Mouse (Mus musculus) hindbrain, embryonic 11.5 days (tissue): ENCODE measurements around the gene Vav2. TPM values are rescaled to one million over a fixed set of nuclear protein-coding genes. Genes with fewer than 3 reads are reported as not detected.

ENCODE experiments used
- ATAC-seq: fragments of 200-750 bp; cut with Nextera tagmentation; 2 replicates; pipeline ENCODE4 v1.8.0; 2017; ENCODE audit warnings: mild to moderate bottlenecking, moderate TSS enrichment, moderate library complexity; ENCODE audit not compliant: low FRiP score
- DNase-seq: peaks from one replicate; pipeline ENCODE4 v3.0.0-alpha.2; 2015; ENCODE audit warnings: low spot score
- H3K27ac ChIP-seq: fragments of 300-500 bp; sonication (generic); 2 replicates; pipeline ENCODE4 v1.5.1; 2014; ENCODE audit warnings: mild to moderate bottlenecking, low read depth, low read length
- H3K27me3 ChIP-seq: fragments of 300-500 bp; sonication (generic); 2 replicates; pipeline ENCODE4 v1.6.1; 2014; ENCODE audit warnings: mild to moderate bottlenecking, low read length, moderate library complexity, mixed read lengths; ENCODE audit not compliant: control insufficient read depth, insufficient read depth
- H3K36me3 ChIP-seq: fragments of 300-500 bp; sonication (generic); 2 replicates; pipeline ENCODE4 v1.6.1; 2014; ENCODE audit warnings: mild to moderate bottlenecking, low read length, moderate library complexity, mixed read lengths; ENCODE audit not compliant: control insufficient read depth, insufficient read depth
- H3K4me1 ChIP-seq: fragments of 300-500 bp; sonication (generic); replicated peaks from 2 replicates; pipeline ENCODE4 v1.6.1; 2014; ENCODE audit warnings: low read length, mixed read lengths; ENCODE audit not compliant: control insufficient read depth, insufficient read depth
- H3K4me2 ChIP-seq: fragments of 300-500 bp; sonication (generic); replicated peaks from 2 replicates; pipeline ENCODE4 v1.6.1; 2014; ENCODE audit warnings: mild to moderate bottlenecking, low read depth, low read length
- H3K4me3 ChIP-seq: fragments of 300-500 bp; sonication (generic); 2 replicates; pipeline ENCODE4 v1.5.1; 2014; ENCODE audit warnings: low read depth, low read length
- H3K9ac ChIP-seq: fragments of 300-500 bp; sonication (generic); 2 replicates; pipeline ENCODE4 v1.6.1; 2014; ENCODE audit warnings: low read depth, low read length
- H3K9me3 ChIP-seq: fragments of 300-500 bp; sonication (generic); 2 replicates; pipeline ENCODE4 v1.6.1; 2016; ENCODE audit warnings: low read length; ENCODE audit not compliant: control insufficient read depth
- WGBS: fragments of 180-500 bp; shearing (Covaris S2); extraction: QIAGEN DNeasy Blood & Tissue Kit; methylation state at CpG from one replicate; pipeline ENCODE4 v1.1.7; 2014; 5-methylcytosine and 5-hydroxymethylcytosine counted together
- polyA plus RNA-seq: library from polyadenylated mRNA; unstranded; fragments of >200 nt; fragmentation: Nextera tagmentation; extraction: Ambion mirVana; gene quantifications from 2 replicates; pipeline ENCODE4 v1.2.1, GENCODE M21; 2014

Gene Vav2
- polyA plus RNA-seq, 1 experiment from 2014 or later = 12.9 TPM

DNA sequence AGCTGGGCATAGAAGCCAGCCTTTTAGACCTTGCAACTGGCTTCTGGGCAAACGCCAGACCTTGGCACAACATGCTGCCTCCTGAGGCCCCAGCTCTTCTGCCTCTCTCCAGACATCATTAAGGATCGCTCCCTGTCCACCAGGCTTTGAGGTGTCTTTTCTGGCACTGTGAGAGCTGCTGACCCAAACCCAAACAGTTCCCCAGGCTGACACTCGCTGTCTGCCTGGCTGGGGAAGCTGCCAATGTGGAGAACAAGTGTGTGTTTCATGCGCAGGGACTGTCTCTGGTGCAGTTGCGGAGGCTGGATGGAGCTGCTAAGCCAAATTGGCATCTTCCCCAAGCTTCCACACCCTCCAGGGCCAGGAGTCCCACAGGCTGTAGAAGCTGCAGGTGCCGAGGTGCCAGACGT lies 203.8 kb downstream of the Vav2 start:
- WGBS = 88% methylated on average over 7 of the region's 7 CpGs
- Histone ChIP-seq H3K27me3 (no peaks in the 10 kb centered on the region), H3K36me3 (no peaks in the 10 kb centered on the region), H3K4me3 (no peak overlapping the region), H3K9me3 (no peaks in the 10 kb centered on the region), H3K27ac (no peak overlapping the region), H3K4me1 (no peaks in the 10 kb centered on the region), H3K9ac (no peak overlapping the region), H3K4me2 (no peak overlapping the region)
- no peak for ATAC-seq
- no peak for DNase-seq

DNA sequence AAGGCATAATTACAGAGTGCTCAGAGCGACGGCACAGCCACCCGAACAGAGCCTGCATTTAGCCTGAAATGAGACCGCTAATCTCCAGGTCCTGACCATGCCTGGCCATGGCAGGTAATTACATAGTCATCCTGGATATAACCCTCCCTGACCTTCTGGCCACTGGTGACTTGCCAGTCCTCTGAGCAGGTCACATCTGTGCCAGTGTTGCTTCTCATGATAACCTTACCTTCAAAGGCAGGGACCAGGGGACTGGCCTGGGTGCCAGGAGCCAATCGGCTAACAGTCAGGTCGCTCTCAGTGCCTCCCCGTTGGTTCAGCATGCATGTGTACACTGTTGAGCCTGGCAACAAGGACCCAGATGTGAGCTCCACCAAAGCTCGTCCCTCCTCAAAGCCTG lies 208.3 kb downstream of the Vav2 start:
- H3K9me3 ChIP-seq = no peaks in the 10 kb centered on the region
- WGBS = 86% methylated on average over 8 of the region's 8 CpGs
- H3K27me3 ChIP-seq = no peaks in the 10 kb centered on the region
- ATAC-seq = no peak
- H3K4me3 ChIP-seq = no peak overlapping the region
- no peak overlapping the region for H3K9ac ChIP-seq
- H3K27ac ChIP-seq = no peak overlapping the region
- DNase-seq = no peak
- H3K4me1 ChIP-seq = no peaks in the 10 kb centered on the region
- no peak overlapping the region for H3K4me2 ChIP-seq
- H3K36me3 ChIP-seq = no peaks in the 10 kb centered on the region

DNA sequence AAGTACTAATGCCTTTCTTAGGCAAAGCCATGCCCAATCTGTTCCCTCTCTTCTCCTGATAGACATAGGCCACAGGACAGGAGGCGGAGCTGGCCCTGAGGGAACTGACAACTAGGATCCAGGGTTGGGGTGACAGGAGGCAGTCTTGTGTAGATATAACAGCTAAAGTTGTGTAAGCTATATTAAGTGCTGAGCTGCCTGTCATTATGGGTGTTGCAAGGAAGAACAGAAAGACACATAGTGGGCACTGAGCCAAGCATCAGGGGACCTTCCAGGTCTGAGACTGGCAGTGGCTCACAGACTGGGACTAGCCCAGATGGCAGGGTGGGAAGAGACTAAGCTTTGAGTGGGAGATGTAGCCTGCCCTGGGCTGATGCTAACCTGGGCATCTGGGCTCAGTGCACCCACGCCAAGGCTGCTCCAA lies 208.7 kb downstream of the Vav2 start:
- DNase-seq = no peak
- no peak overlapping the region for H3K27ac ChIP-seq
- no peaks in the 10 kb centered on the region for H3K9me3 ChIP-seq
- 76% methylated on average over 2 of the region's 2 CpGs for WGBS
- H3K27me3 ChIP-seq = no peaks in the 10 kb centered on the region
- no peaks in the 10 kb centered on the region for H3K36me3 ChIP-seq
- ATAC-seq = no peak
- no peak overlapping the region for H3K9ac ChIP-seq
- H3K4me1 ChIP-seq = no peaks in the 10 kb centered on the region
- H3K4me2 ChIP-seq = no peak overlapping the region
- H3K4me3 ChIP-seq = no peak overlapping the region

DNA sequence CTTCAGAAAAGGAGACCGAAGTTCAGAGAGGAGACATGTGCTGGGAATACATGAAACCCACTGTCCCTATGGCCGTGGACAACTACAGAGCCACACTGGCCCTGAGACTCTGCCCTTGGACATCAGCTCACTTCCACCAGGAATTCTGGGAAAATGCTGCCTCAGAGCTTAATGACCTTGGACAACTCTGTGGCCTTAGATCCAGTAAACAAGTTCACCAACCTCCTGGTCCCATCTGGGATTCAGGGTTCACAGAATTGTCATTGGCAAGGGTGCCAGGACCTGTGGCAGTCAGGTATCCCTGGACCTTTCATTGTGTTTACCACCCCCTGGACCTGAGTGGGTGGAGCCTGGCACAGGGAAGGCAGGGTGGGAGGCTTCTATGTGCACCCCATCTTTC lies 211.3 kb downstream of the Vav2 start:
- no peak overlapping the region for H3K9ac ChIP-seq
- no peak overlapping the region for H3K4me2 ChIP-seq
- H3K36me3 ChIP-seq = no peaks in the 10 kb centered on the region
- WGBS = 80% methylated on average over 2 of the region's 2 CpGs
- ATAC-seq = no peak
- H3K27me3 ChIP-seq = no peaks in the 10 kb centered on the region
- no peak overlapping the region for H3K4me3 ChIP-seq
- DNase-seq = no peak
- no peak overlapping the region for H3K27ac ChIP-seq
- no peaks in the 10 kb centered on the region for H3K9me3 ChIP-seq
- H3K4me1 ChIP-seq = no peaks in the 10 kb centered on the region

Other genes with a start within 250 kb of the Vav2 start
- 3.1 and 5.5 TPM in 2 replicates for gene Sardh, start 178.7 kb downstream of the Vav2 start, polyA plus RNA-seq
- 15.0 and 17.3 TPM in 2 replicates for gene Brd3os, start 15.3 kb upstream of the Vav2 start, polyA plus RNA-seq
- 160 and 161 TPM in 2 replicates for gene Brd3, start 80.6 kb upstream of the Vav2 start, polyA plus RNA-seq
- gene Wdr5, start 88.1 kb upstream of the Vav2 start, polyA plus RNA-seq = 58.6 and 62.5 TPM in 2 replicates
- gene Rxra, start 249.4 kb upstream of the Vav2 start, polyA plus RNA-seq = 6.5 and 7.6 TPM in 2 replicates